17 mouse cellular contexts compared by ENCODE assay signal in genomic region chr5:149442277-149442660, GRCm38 (mm10). TPM values are rescaled to one million over a fixed set of nuclear protein-coding genes. Genes with fewer than 3 reads are reported as not detected.
DNase-seq lines count a peak whose midpoint lies in the region; ATAC-seq lines count a peak whose summit lies in the region.
"Had no signal": no experiment of that assay in that cellular context is flagged by ENCODE, and none has a peak within 500 bp of the region (broad histone marks: within the 10 kb centered on the region; RNA-seq: fewer than 3 reads in every experiment).

No protein-coding gene starts in this region.

- no peaks in the 10 kb centered on the region for H3K9me3 ChIP-seq in hindbrain, embryonic 13.5 days
- H3K9me3 ChIP-seq in hindbrain, embryonic 11.5 days (ENCODE audit: control insufficient read depth, low read length): no peaks in the 10 kb centered on the region
- H3K9me3 ChIP-seq in forebrain, embryonic 15.5 days: no peaks in the 10 kb centered on the region
- H3K9me3 ChIP-seq in midbrain, embryonic 16.5 days (replicated peaks; ENCODE audit: control insufficient read depth, low read length, poor library complexity, severe bottlenecking): no peaks in the 10 kb centered on the region
- no peaks in the 10 kb centered on the region for H3K9me3 ChIP-seq in neural tube, embryonic 15.5 days (replicated peaks)

- H3K27me3 ChIP-seq in hindbrain, embryonic 13.5 days: no peaks in the 10 kb centered on the region
- H3K27me3 ChIP-seq in hindbrain, embryonic 11.5 days (ENCODE audit: control insufficient read depth, insufficient read depth, low read length): no peaks in the 10 kb centered on the region
- H3K27me3 ChIP-seq in forebrain, embryonic 15.5 days: no peaks in the 10 kb centered on the region
- H3K27me3 ChIP-seq in midbrain, embryonic 16.5 days (ENCODE audit: control insufficient read depth, insufficient read depth, low read depth, low read length): no peaks in the 10 kb centered on the region
- H3K27me3 ChIP-seq in neural tube, embryonic 15.5 days (replicated peaks): no peaks in the 10 kb centered on the region

- H3K36me3 ChIP-seq in hindbrain, embryonic 13.5 days: no peaks in the 10 kb centered on the region
- no peaks in the 10 kb centered on the region for H3K36me3 ChIP-seq in hindbrain, embryonic 11.5 days (ENCODE audit: control insufficient read depth, insufficient read depth, low read length)
- no peaks in the 10 kb centered on the region for H3K36me3 ChIP-seq in forebrain, embryonic 15.5 days
- H3K36me3 ChIP-seq in midbrain, embryonic 16.5 days (ENCODE audit: control insufficient read depth, insufficient read depth, low read length): no peaks in the 10 kb centered on the region
- no peaks in the 10 kb centered on the region for H3K36me3 ChIP-seq in neural tube, embryonic 15.5 days

- H3K4me3 ChIP-seq in hindbrain, embryonic 13.5 days: no peak overlapping the region
- H3K4me3 ChIP-seq in hindbrain, embryonic 11.5 days (ENCODE audit: low read depth, low read length): no peak overlapping the region
- no peak overlapping the region for H3K4me3 ChIP-seq in forebrain, embryonic 15.5 days
- H3K4me3 ChIP-seq in midbrain, embryonic 16.5 days (ENCODE audit: low read depth, low read length): no peak overlapping the region
- H3K4me3 ChIP-seq in neural tube, embryonic 15.5 days (replicated peaks): no peak overlapping the region
- H3K4me3 ChIP-seq: myocyte had no signal

- DNase-seq in hindbrain, embryonic 11.5 days (ENCODE audit: low spot score): no peak
- DNase-seq in cerebellum, postnatal 14 days: peak; percentile 70 to 79
- DNase-seq in layer of hippocampus, adult 9-11 months: no peak
- no peak for DNase-seq in ovary, postnatal 14 days (ENCODE audit: low spot score)
- DNase-seq: heart, adult 18-20 months; heart, postnatal 14 days; kidney, adult 2 months had no signal

- WGBS in hindbrain, embryonic 13.5 days: 81% methylated on average over 15 of the region's 15 CpGs
- 83% methylated on average over 15 of the region's 15 CpGs for WGBS in hindbrain, embryonic 11.5 days
- 48% methylated on average over 15 of the region's 15 CpGs for WGBS in forebrain, embryonic 15.5 days
- WGBS in midbrain, embryonic 16.5 days: 30% methylated on average over 15 of the region's 15 CpGs
- WGBS in neural tube, embryonic 15.5 days: 81% methylated on average over 15 of the region's 15 CpGs

- H3K9ac ChIP-seq in hindbrain, embryonic 13.5 days: no peak overlapping the region
- no peak overlapping the region for H3K9ac ChIP-seq in hindbrain, embryonic 11.5 days (ENCODE audit: low read depth, low read length)
- H3K9ac ChIP-seq in forebrain, embryonic 15.5 days (replicated peaks): no peak overlapping the region
- H3K9ac ChIP-seq in midbrain, embryonic 16.5 days (ENCODE audit: low read depth, low read length): no peak overlapping the region
- no peak overlapping the region for H3K9ac ChIP-seq in neural tube, embryonic 15.5 days (replicated peaks)
- H3K9ac ChIP-seq: liver, embryonic 14.5 days had no signal

- peaks cover 47% of the 10 kb centered on the region for H3K4me1 ChIP-seq in hindbrain, embryonic 13.5 days (replicated peaks)
- peaks cover 7% of the 10 kb centered on the region; the same call in 1 of the 2 replicates for H3K4me1 ChIP-seq in hindbrain, embryonic 11.5 days (replicated peaks; ENCODE audit: control insufficient read depth, insufficient read depth, low read length)
- peaks cover 49% of the 10 kb centered on the region for H3K4me1 ChIP-seq in forebrain, embryonic 15.5 days
- H3K4me1 ChIP-seq in midbrain, embryonic 16.5 days (ENCODE audit: control insufficient read depth, insufficient read depth, low read length): peaks cover 24% of the 10 kb centered on the region
- peaks cover 36% of the 10 kb centered on the region for H3K4me1 ChIP-seq in neural tube, embryonic 15.5 days

- ATAC-seq in hindbrain, embryonic 13.5 days (ENCODE audit: low FRiP score): no peak
- no peak for ATAC-seq in hindbrain, embryonic 11.5 days (ENCODE audit: low FRiP score)
- ATAC-seq in forebrain, embryonic 15.5 days (replicated peaks): no peak
- no peak for ATAC-seq in midbrain, embryonic 16.5 days
- no peak for ATAC-seq in neural tube, embryonic 15.5 days (ENCODE audit: low FRiP score)
- ATAC-seq: CD4-positive, CD25-positive, alpha-beta regulatory T cell, adult 4 months had no signal

- H3K4me2 ChIP-seq in hindbrain, embryonic 13.5 days: no peak overlapping the region
- H3K4me2 ChIP-seq in hindbrain, embryonic 11.5 days (replicated peaks; ENCODE audit: low read depth, low read length): no peak overlapping the region
- no peak overlapping the region for H3K4me2 ChIP-seq in forebrain, embryonic 15.5 days (replicated peaks)
- H3K4me2 ChIP-seq in midbrain, embryonic 16.5 days (ENCODE audit: low read length): no peak overlapping the region
- H3K4me2 ChIP-seq in neural tube, embryonic 15.5 days: no peak overlapping the region

- peak overlapping the region; percentile 71 for H3K27ac ChIP-seq in hindbrain, embryonic 13.5 days
- H3K27ac ChIP-seq in hindbrain, embryonic 11.5 days (ENCODE audit: low read depth, low read length): no peak overlapping the region
- H3K27ac ChIP-seq in forebrain, embryonic 15.5 days (replicated peaks): peak overlapping the region; percentile 97; the same call in 1 of the 2 replicates
- H3K27ac ChIP-seq in midbrain, embryonic 16.5 days (ENCODE audit: low read length): peak overlapping the region; percentile 68; the same call in 1 of the 2 replicates
- no peak overlapping the region for H3K27ac ChIP-seq in neural tube, embryonic 15.5 days (replicated peaks)
- H3K27ac ChIP-seq: liver, embryonic 14.5 days; macrophage; stomach, postnatal 0 days had no signal

RNA-seq across cellular contexts. Expression of gene Tex26, which starts 2.8 kb away (rescaled TPM):
- polyA plus RNA-seq in hindbrain, embryonic 13.5 days (2015; fragmentation: Nextera tagmentation; extraction: Ambion mirVana): 0.93 and 1.5 TPM in 2 replicates
- 0.85 and 1.4 TPM in 2 replicates for polyA plus RNA-seq in hindbrain, embryonic 11.5 days (2014; fragmentation: Nextera tagmentation; extraction: Ambion mirVana)
- polyA plus RNA-seq in forebrain, embryonic 15.5 days (2015; fragmentation: Nextera tagmentation; extraction: Ambion mirVana): 1.3 and 2.1 TPM in 2 replicates
- 1.6 and 2.0 TPM in 2 replicates for polyA plus RNA-seq in midbrain, embryonic 16.5 days (2015; fragmentation: Nextera tagmentation; extraction: Ambion mirVana)
- 0.73 and 0.78 TPM in 2 replicates for polyA plus RNA-seq in neural tube, embryonic 15.5 days (2015; fragmentation: Nextera tagmentation; extraction: Ambion mirVana)
- polyA plus RNA-seq: CD4-positive, CD25-positive, alpha-beta regulatory T cell, adult 4 months; kidney, adult 2 months; large intestine, adult 2 months; macrophage had no signal

RNA-seq across cellular contexts. Expression of gene Medag, which starts 30.7 kb away (rescaled TPM):
- 2.1 and 2.5 TPM in 2 replicates for polyA plus RNA-seq in hindbrain, embryonic 13.5 days (2015; fragmentation: Nextera tagmentation; extraction: Ambion mirVana)
- polyA plus RNA-seq in hindbrain, embryonic 11.5 days (2014; fragmentation: Nextera tagmentation; extraction: Ambion mirVana): 0.25 and 0.80 TPM in 2 replicates
- polyA plus RNA-seq in forebrain, embryonic 15.5 days (2015; fragmentation: Nextera tagmentation; extraction: Ambion mirVana): 0.95 and 1.7 TPM in 2 replicates
- 2.0 and 2.8 TPM in 2 replicates for polyA plus RNA-seq in midbrain, embryonic 16.5 days (2015; fragmentation: Nextera tagmentation; extraction: Ambion mirVana)
- polyA plus RNA-seq in neural tube, embryonic 15.5 days (2015; fragmentation: Nextera tagmentation; extraction: Ambion mirVana): 1.8 and 2.5 TPM in 2 replicates
- polyA plus RNA-seq: macrophage had no signal

Comparison
In these comparisons a context has a peak if more than half of its experiments do, and no peak if none do; other contexts are left out.
1. H3K27ac ChIP-seq: peak in hindbrain, embryonic 13.5 days (single experiment), forebrain, embryonic 15.5 days (single experiment) and midbrain, embryonic 16.5 days (single experiment); none in hindbrain, embryonic 11.5 days (single experiment) and neural tube, embryonic 15.5 days (single experiment).
2. DNase-seq: peak in cerebellum, postnatal 14 days (2 of 2); none in hindbrain, embryonic 11.5 days (single experiment), layer of hippocampus, adult 9-11 months (single experiment) and ovary, postnatal 14 days (single experiment).